Mouse (Mus musculus): Measurements from ENCODE around the gene Olfr494. TPM values are rescaled to one million over a fixed set of nuclear protein-coding genes. Genes with fewer than 3 reads are reported as not detected.

Gene Olfr494
- polyA plus RNA-seq (2017; shearing (Covaris generic)), result not detected

GRCm38 (mm10) chr7:108365035-108365434, at the start of gene Olfr494:
Gene Olfr494, plus strand, starts transcription at chr7:108365335.

DNA sequence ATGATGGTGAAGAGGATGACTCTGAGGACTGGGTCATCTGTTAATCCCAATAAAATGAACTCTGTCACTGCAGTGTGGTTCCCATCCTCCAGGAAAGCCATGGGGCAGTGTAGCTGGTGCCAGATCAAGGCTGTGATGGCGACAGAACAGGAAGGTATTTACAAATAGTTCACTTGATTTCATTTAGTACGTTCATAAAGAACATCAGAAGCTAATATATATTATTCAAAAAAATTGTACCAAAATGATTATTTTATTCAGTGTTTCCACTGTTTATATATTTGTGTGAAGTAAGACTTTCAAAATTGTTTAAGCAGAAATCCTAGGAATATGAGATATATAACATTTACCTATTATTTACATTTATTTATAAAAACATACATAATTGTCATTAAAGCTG, 41.6 kb upstream of the Olfr494 start, which contains the start of gene Olfr492:
Olfr492 (minus strand) TSS at position 101 of the 400 bp plus-strand sequence.

DNA sequence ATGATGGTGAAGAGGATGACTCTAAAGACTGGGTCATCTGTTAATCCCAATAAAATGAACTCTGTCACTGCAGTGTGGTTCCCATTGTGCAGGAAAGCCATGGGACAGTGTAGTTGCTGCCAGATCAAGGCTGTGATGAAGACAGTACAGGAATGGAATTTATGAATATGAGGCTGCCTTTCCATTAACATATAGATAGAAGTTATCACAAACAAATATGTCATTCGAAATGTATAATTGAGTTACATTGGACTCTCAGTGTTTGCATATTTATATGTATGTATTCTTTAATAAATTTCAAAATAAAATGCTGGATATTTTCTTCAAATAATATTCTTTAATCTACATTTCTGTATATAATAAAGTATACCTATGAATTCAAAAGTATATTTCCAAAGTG, 18.3 kb upstream of the Olfr494 start, which contains the start of gene Olfr493:
Olfr493 (minus strand) TSS at position 101 of the 400 bp plus-strand sequence.

DNA sequence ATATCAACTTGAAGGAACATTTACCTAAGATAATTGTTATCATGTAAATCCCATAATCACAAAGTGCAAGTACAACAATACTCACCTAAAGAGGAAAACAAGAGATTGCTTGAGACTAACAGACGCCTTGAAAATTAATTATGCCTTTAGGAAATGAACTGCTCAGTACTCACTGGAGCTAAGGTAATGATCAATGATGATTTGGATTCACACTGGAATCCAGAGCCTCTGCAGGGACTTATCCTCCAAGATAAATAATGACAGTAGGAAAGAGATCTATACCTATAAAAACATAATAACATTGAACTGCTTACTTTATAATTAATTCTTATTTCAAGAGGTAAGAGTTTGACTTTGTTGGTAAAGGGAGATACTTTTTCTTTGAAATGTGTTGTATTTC, 27.7 kb downstream of the Olfr494 start, which contains the start of gene Olfr495:
Olfr495 (plus strand) TSS at position 301 of the 400 bp plus-strand sequence.

Other genes with a start within 250 kb of the Olfr494 start
- gene Olfr484, start 237.9 kb upstream of the Olfr494 start, polyA plus RNA-seq (2017; shearing (Covaris generic)), result 0.07 TPM
- gene Olfr485, start 205.5 kb upstream of the Olfr494 start, polyA plus RNA-seq (2017; shearing (Covaris generic)), result not detected
- not detected for gene Olfr486, start 192.6 kb upstream of the Olfr494 start, polyA plus RNA-seq (2017; shearing (Covaris generic))
- not detected for gene Olfr487, start 150.7 kb upstream of the Olfr494 start, polyA plus RNA-seq (2017; shearing (Covaris generic))
- not detected for gene Olfr488, start 107.0 kb upstream of the Olfr494 start, polyA plus RNA-seq (2017; shearing (Covaris generic))
- not detected for gene Olfr490, start 76.4 kb upstream of the Olfr494 start, polyA plus RNA-seq (2017; shearing (Covaris generic))
- gene Olfr491, start 51.9 kb upstream of the Olfr494 start, polyA plus RNA-seq (2017; shearing (Covaris generic)), result not detected
- not detected for gene Olfr492, start 41.7 kb upstream of the Olfr494 start, polyA plus RNA-seq (2017; shearing (Covaris generic))
- not detected for gene Olfr493, start 18.4 kb upstream of the Olfr494 start, polyA plus RNA-seq (2017; shearing (Covaris generic))
- gene Olfr495, start 27.8 kb downstream of the Olfr494 start, polyA plus RNA-seq (2017; shearing (Covaris generic)), result not detected
- not detected for gene Olfr497, start 55.1 kb downstream of the Olfr494 start, polyA plus RNA-seq (2017; shearing (Covaris generic))
- gene Olfr498, start 100.0 kb downstream of the Olfr494 start, polyA plus RNA-seq (2017; shearing (Covaris generic)), result not detected
- gene Olfr502, start 159.7 kb downstream of the Olfr494 start, polyA plus RNA-seq (2017; shearing (Covaris generic)), result not detected
- gene Olfr503, start 179.2 kb downstream of the Olfr494 start, polyA plus RNA-seq (2017; shearing (Covaris generic)), result not detected
- not detected for gene Olfr504, start 200.5 kb downstream of the Olfr494 start, polyA plus RNA-seq (2017; shearing (Covaris generic))
- not detected for gene Olfr506, start 245.5 kb downstream of the Olfr494 start, polyA plus RNA-seq (2017; shearing (Covaris generic))